Mouse (Mus musculus): ENCODE results near the gene Klc1. TPM values are rescaled to one million over a fixed set of nuclear protein-coding genes. Genes with fewer than 3 reads are reported as not detected.

Gene Klc1
- polyA plus RNA-seq, 1 experiment, result 252 TPM

GRCm38 (mm10) chr12:111716505-111716904, 42.1 kb upstream of the Klc1 start:
- Histone ChIP-seq H3K36me3 (ENCODE audit: control insufficient read depth, insufficient read depth) (no peaks in the 10 kb centered on the region), H3ac (ENCODE audit: control insufficient read depth, insufficient read length) (no peak overlapping the region), H3K27me3 (ENCODE audit: control insufficient read depth, insufficient read depth, insufficient read length) (no peaks in the 10 kb centered on the region), H3K4me3 (no peak overlapping the region), H3K4me2 (ENCODE audit: low read depth) (no peak overlapping the region), H3K79me2 (ENCODE audit: control insufficient read depth, insufficient read depth) (peaks cover 33% of the 10 kb centered on the region)
- TF ChIP-seq MAX (IDR thresholded peaks at IDR 0.05; ENCODE audit: low read depth), result no peak
- TF ChIP-seq MYOG (IDR thresholded peaks at IDR 0.05; ENCODE audit: control insufficient read depth in 1 of 3, insufficient read depth in 1 of 3, insufficient read length in 2 of 3, low read depth in 2 of 3), result no peak
- no peak for TF ChIP-seq REST (IDR thresholded peaks at IDR 0.05; ENCODE audit: insufficient read depth, insufficient read length)
- TF ChIP-seq CEBPB (IDR thresholded peaks at IDR 0.05; ENCODE audit: insufficient read depth, poor library complexity, severe bottlenecking), result no peak
- TF ChIP-seq TCF3 (IDR thresholded peaks at IDR 0.05; ENCODE audit: insufficient read length, low read depth), result no peak
- TF ChIP-seq SRF (IDR thresholded peaks at IDR 0.05; ENCODE audit: control insufficient read depth, insufficient read length, low read depth), result no peak
- no peak for TF ChIP-seq USF1 (IDR thresholded peaks at IDR 0.05; ENCODE audit: low read depth)
- no peak for TF ChIP-seq POLR2A (IDR thresholded peaks at IDR 0.05; ENCODE audit: insufficient read length, low read depth)
- TF ChIP-seq TCF12 (IDR thresholded peaks at IDR 0.05; ENCODE audit: insufficient read depth, poor library complexity, severe bottlenecking), result no peak
- TF ChIP-seq E2F4 (IDR thresholded peaks at IDR 0.05; ENCODE audit: insufficient read depth), result no peak
- no peak for TF ChIP-seq POLR2AphosphoS2 (IDR thresholded peaks at IDR 0.05; ENCODE audit: insufficient read length, low read depth)
- TF ChIP-seq MYOD1 (IDR thresholded peaks at IDR 0.05; ENCODE audit: control insufficient read depth in 1 of 3, insufficient read length in 2 of 3, low read depth in 2 of 3), result no peak

- TF ChIP-seq POLR2AphosphoS2 (IDR thresholded peaks at IDR 0.05; ENCODE audit: insufficient read length, low read depth) (no peak), TCF12 (IDR thresholded peaks at IDR 0.05; ENCODE audit: insufficient read depth, poor library complexity, severe bottlenecking) (no peak), CEBPB (IDR thresholded peaks at IDR 0.05; ENCODE audit: insufficient read depth, poor library complexity, severe bottlenecking) (no peak), MYOD1 (IDR thresholded peaks at IDR 0.05; ENCODE audit: control insufficient read depth in 1 of 3, insufficient read length in 2 of 3, low read depth in 2 of 3) (no peak), TCF3 (IDR thresholded peaks at IDR 0.05; ENCODE audit: insufficient read length, low read depth) (no peak), E2F4 (IDR thresholded peaks at IDR 0.05; ENCODE audit: insufficient read depth) (no peak), POLR2A (IDR thresholded peaks at IDR 0.05; ENCODE audit: insufficient read length, low read depth) (no peak)
- H3K4me2 ChIP-seq (ENCODE audit: low read depth), result no peak overlapping the region
- no peak overlapping the region for H3ac ChIP-seq (ENCODE audit: control insufficient read depth, insufficient read length)
- H3K36me3 ChIP-seq (ENCODE audit: control insufficient read depth, insufficient read depth), result peaks cover 3% of the 10 kb centered on the region
- H3K79me2 ChIP-seq (ENCODE audit: control insufficient read depth, insufficient read depth), result peaks cover 21% of the 10 kb centered on the region
- H3K4me3 ChIP-seq, result no peak overlapping the region
- H3K27me3 ChIP-seq (ENCODE audit: control insufficient read depth, insufficient read depth, insufficient read length), result no peaks in the 10 kb centered on the region
These were observed 40.0 kb upstream of the Klc1 start for GRCm38 (mm10) chr12:111718656-111719055.

GRCm38 (mm10) chr12:111720222-111720621, 38.4 kb upstream of the Klc1 start:
- TF ChIP-seq POLR2AphosphoS2 (IDR thresholded peaks at IDR 0.05; ENCODE audit: insufficient read length, low read depth) (no peak), USF1 (IDR thresholded peaks at IDR 0.05; ENCODE audit: low read depth) (no peak), TCF12 (IDR thresholded peaks at IDR 0.05; ENCODE audit: insufficient read depth, poor library complexity, severe bottlenecking) (no peak), POLR2A (IDR thresholded peaks at IDR 0.05; ENCODE audit: insufficient read length, low read depth) (no peak), MYOG (IDR thresholded peaks at IDR 0.05; ENCODE audit: control insufficient read depth in 1 of 3, insufficient read depth in 1 of 3, insufficient read length in 2 of 3, low read depth in 2 of 3) (no peak)
- no peak overlapping the region for H3K4me3 ChIP-seq
- H3K36me3 ChIP-seq (ENCODE audit: control insufficient read depth, insufficient read depth), result peaks cover 3% of the 10 kb centered on the region
- H3K79me2 ChIP-seq (ENCODE audit: control insufficient read depth, insufficient read depth), result peaks cover 10% of the 10 kb centered on the region
- no peak overlapping the region for H3ac ChIP-seq (ENCODE audit: control insufficient read depth, insufficient read length)
- no peak overlapping the region for H3K4me2 ChIP-seq (ENCODE audit: low read depth)
- no peaks in the 10 kb centered on the region for H3K27me3 ChIP-seq (ENCODE audit: control insufficient read depth, insufficient read depth, insufficient read length)

- no peak for TF ChIP-seq TCF12 (IDR thresholded peaks at IDR 0.05; ENCODE audit: insufficient read depth, poor library complexity, severe bottlenecking)
- TF ChIP-seq POLR2A (IDR thresholded peaks at IDR 0.05; ENCODE audit: insufficient read length, low read depth), result no peak
- TF ChIP-seq CEBPB (IDR thresholded peaks at IDR 0.05; ENCODE audit: insufficient read depth, poor library complexity, severe bottlenecking), result no peak
- TF ChIP-seq POLR2AphosphoS2 (IDR thresholded peaks at IDR 0.05; ENCODE audit: insufficient read length, low read depth), result no peak
- TF ChIP-seq E2F4 (IDR thresholded peaks at IDR 0.05; ENCODE audit: insufficient read depth), result no peak
- TF ChIP-seq MYOD1 (IDR thresholded peaks at IDR 0.05; ENCODE audit: control insufficient read depth in 1 of 3, insufficient read length in 2 of 3, low read depth in 2 of 3), result no peak
- TF ChIP-seq TCF3 (IDR thresholded peaks at IDR 0.05; ENCODE audit: insufficient read length, low read depth), result no peak
- Histone ChIP-seq H3K27me3 (ENCODE audit: control insufficient read depth, insufficient read depth, insufficient read length) (no peaks in the 10 kb centered on the region), H3ac (ENCODE audit: control insufficient read depth, insufficient read length) (no peak overlapping the region), H3K79me2 (ENCODE audit: control insufficient read depth, insufficient read depth) (no peaks in the 10 kb centered on the region), H3K36me3 (ENCODE audit: control insufficient read depth, insufficient read depth) (peaks cover 3% of the 10 kb centered on the region), H3K4me3 (no peak overlapping the region), H3K4me2 (ENCODE audit: low read depth) (no peak overlapping the region)
These were observed 36.0 kb upstream of the Klc1 start for GRCm38 (mm10) chr12:111722654-111723053.

- Histone ChIP-seq H3K36me3 (ENCODE audit: control insufficient read depth, insufficient read depth) (peaks cover 3% of the 10 kb centered on the region), H3ac (ENCODE audit: control insufficient read depth, insufficient read length) (no peak overlapping the region), H3K4me2 (ENCODE audit: low read depth) (no peak overlapping the region), H3K27me3 (ENCODE audit: control insufficient read depth, insufficient read depth, insufficient read length) (no peaks in the 10 kb centered on the region), H3K4me3 (no peak overlapping the region), H3K79me2 (ENCODE audit: control insufficient read depth, insufficient read depth) (no peaks in the 10 kb centered on the region)
- TF ChIP-seq USF1 (IDR thresholded peaks at IDR 0.05; ENCODE audit: low read depth) (no peak), E2F4 (IDR thresholded peaks at IDR 0.05; ENCODE audit: insufficient read depth) (no peak), MYOG (IDR thresholded peaks at IDR 0.05; ENCODE audit: control insufficient read depth in 1 of 3, insufficient read depth in 1 of 3, insufficient read length in 2 of 3, low read depth in 2 of 3) (no peak), POLR2AphosphoS2 (IDR thresholded peaks at IDR 0.05; ENCODE audit: insufficient read length, low read depth) (no peak), MYOD1 (IDR thresholded peaks at IDR 0.05; ENCODE audit: control insufficient read depth in 1 of 3, insufficient read length in 2 of 3, low read depth in 2 of 3) (no peak), MAX (IDR thresholded peaks at IDR 0.05; ENCODE audit: low read depth) (no peak), CEBPB (IDR thresholded peaks at IDR 0.05; ENCODE audit: insufficient read depth, poor library complexity, severe bottlenecking) (no peak), TCF3 (IDR thresholded peaks at IDR 0.05; ENCODE audit: insufficient read length, low read depth) (no peak), POLR2A (IDR thresholded peaks at IDR 0.05; ENCODE audit: insufficient read length, low read depth) (no peak), SRF (IDR thresholded peaks at IDR 0.05; ENCODE audit: control insufficient read depth, insufficient read length, low read depth) (no peak), TCF12 (IDR thresholded peaks at IDR 0.05; ENCODE audit: insufficient read depth, poor library complexity, severe bottlenecking) (no peak)
These were observed 33.9 kb upstream of the Klc1 start for GRCm38 (mm10) chr12:111724638-111725337.

Measured in myocyte (in vitro differentiated cells).